Mouse (Mus musculus): Measurements from ENCODE around the gene Pbxip1. TPM values are rescaled to one million over a fixed set of nuclear protein-coding genes. Genes with fewer than 3 reads are reported as not detected.

Gene Pbxip1
- total RNA-seq (2021), result 10 to 100 TPM; 49.2 to 56.9 TPM

DNA sequence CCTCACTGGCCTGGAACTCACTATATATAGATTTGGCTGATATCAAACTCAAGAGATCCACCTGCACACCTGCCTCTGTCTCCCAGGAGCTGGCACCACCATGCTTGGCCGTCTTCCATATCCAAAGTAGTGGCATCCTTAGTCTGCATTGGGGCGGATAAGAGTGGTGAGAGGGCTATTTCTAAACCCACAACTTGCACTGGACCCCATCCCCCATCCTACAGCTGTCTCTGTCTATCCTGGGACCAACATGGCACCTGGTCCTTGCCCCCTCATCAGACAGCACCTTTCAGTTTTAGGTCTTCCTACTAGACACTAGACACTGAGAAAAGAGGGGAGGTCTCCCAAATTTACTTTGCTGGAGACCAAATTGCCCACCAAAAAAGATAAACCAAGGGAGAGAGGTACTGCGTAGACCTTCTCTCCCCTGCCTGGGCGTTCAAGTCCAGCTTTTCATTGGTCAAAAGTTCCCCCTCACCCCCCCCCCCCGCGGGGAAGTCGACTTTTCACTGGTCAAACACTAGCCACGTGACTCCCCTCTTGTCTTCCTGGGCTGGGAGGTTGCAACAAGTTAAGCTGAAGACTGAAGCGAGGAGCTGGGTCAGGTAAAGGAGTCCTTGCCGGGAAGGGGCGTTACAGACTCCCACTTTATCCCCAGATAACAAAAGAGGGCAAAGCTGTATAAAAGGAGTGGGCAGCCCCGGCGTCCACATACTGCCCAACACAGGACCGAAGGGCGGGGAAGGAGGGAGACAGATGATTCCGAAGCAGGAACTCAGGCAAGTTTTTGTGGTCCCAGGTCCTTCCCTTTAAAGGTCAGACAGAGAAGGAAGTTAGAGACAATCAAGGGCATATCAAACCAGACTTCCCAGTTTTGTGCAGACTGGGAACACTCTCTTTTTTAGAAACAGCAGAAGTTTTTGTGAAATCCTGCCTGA, at the start of gene Pbxip1:
TSS of gene Pbxip1 (plus strand) at position 531 of the 938 bp plus-strand sequence.
- intact Hi-C loops (cut with DNase I), result no loop called here
- peak; percentile 47 for DNase-seq (ENCODE audit: low spot score)

DNA sequence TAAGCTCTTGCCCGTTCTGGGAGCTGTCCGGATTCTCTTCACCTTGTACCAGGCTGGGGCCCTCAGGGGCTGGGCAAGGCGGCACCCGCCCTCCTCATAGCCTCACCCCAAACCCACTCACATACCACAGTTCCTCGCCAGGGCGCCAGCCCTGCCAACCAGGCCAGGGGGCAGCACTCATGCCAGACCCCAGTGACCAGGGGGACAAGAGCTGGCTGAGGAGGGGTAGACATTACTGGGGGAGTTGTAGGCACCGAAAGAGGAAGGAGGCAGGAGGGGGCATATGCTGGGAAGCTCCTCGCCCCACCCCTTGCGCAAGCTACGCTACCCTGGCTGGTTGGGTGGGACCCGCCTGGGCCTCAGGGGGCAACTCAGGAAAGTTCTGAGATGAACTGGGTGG, 48.9 kb upstream of the Pbxip1 start:
- no peak for DNase-seq (ENCODE audit: low spot score)
- intact Hi-C loops (cut with DNase I), result no loop called here

DNA sequence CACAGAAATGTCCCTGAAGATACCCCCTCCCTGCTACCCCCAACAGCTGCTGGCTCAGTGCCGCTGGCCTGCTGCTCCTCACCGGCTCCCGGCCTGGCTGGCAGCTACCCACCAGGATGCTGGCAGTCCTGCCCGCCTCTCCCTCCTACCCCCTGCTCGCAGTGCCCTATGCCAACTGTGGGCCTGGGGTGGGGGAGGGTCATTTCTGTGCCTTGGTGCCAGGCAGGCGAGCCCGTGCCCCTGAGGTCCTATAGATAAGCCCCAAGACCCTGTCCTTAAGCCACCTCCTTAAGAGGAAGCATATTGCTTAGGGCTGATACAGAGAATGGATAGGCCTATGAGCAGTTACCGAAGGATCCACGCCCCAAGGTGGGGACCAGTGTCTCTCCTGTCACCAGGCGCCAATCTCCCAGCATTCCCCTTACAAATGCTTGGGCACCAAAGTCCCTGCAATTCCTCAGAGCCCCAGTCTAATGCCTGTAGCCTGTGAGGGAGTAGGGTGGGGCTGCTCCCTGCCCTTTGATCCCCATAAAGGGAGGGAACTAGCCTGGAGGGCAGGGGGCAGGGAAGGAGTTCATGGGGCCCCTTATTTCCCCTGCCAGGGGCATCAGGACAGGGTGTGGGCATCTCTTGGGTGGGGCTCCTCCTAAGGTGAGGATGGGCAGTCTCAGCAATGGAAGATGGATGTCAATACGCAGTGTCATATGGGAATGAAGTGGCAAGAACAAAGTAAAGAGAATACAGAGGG, 48.2 kb upstream of the Pbxip1 start:
- intact Hi-C loops (cut with DNase I), result no loop called here
- no peak for DNase-seq (ENCODE audit: low spot score)

DNA sequence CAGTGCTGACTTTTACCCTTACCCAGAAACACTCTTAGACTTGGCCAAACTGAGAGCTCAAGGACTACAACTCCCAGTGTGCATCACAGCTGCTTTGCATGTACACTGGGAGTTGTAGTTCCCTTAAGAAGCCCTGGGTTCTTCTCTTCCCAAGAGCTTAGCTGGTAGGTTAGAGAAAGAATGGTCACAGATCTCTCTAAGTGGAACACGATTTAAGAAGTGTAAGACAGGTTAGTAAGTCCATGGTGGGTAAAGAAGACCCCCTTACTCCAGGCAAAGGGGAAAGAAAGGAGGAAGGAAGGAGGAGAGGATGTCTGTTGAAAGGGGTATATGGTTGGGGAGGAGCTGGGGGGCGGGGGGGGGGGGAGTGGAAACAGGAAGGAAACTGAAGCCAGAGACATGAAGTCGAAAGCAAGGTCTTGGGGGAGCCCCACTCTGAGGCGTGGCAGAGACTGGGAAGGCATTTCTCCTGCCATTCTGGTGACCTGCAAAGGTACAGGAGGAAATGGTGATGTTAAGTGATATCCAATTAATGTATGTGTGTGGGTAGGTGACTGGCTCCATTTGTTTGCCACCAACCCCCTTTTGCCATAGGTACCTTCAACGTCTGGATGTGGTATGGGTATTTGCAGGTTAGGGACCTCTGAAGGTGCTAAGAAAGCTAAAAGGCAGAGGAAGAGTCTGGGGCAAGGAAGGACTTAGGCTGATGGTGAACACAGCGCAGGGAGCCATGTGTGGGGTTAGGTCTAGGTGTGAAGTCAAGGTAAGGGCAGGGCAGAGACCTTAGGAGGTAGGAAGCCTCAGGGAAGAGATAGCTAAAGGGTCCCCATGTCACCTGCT, 47.4 kb upstream of the Pbxip1 start:
- no peak for DNase-seq (ENCODE audit: low spot score)
- intact Hi-C loops (cut with DNase I), result no loop called here

DNA sequence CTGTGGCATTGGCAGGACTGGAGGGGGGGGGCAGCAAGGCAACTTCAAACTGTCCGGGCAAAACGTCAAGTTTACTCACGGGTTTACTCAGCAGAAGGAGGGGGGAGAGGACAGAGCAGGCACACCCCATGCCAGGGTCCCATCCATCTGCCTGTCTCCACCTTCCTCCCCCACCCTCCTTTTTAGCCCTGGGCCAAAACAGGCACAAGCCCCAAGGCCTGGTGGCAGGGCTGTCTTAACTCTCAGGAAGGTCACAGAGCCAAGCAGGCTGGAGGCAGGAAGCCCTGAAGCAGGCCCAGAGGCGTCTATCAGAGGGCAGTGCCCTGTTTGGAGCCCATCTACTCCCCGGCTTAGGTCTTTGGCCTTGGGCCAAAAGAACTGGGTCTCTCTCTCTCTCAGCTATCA, 46.4 kb upstream of the Pbxip1 start:
- no peak for DNase-seq (ENCODE audit: low spot score)
- intact Hi-C loops (cut with DNase I), result no loop called here

DNA sequence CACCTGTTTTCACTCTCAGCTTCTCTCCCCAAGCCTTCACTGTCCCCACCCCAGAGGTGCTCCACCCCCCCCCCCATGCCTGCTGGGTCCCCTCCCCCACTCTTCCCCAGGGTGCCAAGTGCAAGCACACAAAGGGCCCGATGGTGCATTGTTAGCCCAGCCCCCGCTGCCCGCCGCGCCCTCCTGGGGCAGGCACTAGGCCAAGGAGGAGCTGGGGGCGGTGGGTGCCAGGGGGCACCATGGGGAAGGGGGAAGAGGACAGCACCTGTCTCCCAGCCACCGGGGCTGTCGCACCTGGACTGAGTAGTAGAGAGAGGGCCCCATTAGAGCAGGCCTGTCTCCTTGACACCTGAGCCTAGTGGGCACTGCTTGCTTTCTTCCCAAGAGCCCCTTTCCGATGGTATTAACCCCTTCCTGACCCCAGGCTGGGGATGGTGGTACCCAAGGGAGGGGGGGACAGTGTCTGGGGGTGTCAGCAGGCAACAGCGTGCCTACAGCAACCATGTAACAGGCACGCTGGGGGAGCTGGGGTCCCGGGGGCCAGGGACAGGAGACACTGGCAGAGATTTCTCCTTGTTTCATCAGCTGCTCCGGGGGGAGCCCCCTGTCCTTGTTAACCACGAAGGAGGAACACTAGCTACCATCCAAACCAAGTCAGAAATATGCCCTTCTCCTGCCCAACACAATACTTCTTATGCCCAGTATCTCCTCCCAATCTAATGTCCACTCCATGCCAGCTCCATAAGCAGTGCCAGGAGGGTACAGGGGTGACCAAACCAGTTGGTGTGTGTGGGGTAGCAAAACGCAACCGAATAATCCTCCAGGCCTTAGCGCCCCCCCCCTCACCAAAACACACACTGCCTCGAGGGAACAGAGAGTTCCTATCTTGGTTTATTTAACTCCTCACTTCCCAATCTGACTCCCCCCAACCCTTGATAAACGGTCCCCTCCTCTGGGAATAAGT, 45.5 kb upstream of the Pbxip1 start:
- DNase-seq (ENCODE audit: low spot score), result no peak
- intact Hi-C loops (cut with DNase I), result no loop called here

DNA sequence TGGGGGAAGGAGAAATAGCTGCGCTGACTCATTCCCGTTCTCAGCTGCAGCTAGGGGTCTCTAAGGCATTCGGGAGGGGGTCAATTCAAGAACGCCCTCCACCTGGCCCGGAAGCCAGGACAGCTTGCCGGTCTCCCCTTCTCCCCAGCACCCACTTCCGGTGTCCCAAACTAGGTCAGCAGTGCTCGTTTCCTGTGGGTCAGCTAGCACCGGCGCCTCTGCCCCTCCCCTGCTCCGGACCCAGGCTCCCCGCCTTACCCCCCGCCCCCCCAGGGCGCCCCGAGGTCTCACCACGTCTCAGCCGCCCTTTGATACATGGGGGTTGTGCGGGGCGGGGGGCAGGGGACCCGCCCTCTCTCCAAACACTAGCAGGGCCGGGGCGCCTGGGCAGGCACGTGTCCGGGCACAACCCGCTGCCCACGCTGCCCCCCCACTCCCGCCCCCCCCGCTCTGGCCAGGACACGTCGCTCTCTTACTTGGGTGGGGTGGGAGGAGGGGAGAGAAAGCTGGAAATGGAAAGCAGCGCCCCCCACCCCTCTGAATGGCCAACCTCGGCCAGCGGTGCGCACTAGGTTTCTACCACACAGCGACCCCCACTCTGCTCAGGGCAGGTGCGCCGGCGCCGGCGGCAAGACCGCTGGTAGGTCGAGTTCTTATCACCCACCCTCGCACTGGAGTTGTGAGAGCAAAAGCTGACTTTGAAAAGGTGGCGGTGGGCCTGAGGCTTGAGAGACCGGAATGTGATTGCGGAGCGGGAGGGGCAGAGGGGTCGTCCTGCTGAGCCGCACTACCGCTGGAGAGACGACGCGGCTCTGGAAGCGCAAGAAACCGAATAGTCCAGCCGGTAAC, 44.6 kb upstream of the Pbxip1 start:
- intact Hi-C loops (cut with DNase I), result no loop called here

DNA sequence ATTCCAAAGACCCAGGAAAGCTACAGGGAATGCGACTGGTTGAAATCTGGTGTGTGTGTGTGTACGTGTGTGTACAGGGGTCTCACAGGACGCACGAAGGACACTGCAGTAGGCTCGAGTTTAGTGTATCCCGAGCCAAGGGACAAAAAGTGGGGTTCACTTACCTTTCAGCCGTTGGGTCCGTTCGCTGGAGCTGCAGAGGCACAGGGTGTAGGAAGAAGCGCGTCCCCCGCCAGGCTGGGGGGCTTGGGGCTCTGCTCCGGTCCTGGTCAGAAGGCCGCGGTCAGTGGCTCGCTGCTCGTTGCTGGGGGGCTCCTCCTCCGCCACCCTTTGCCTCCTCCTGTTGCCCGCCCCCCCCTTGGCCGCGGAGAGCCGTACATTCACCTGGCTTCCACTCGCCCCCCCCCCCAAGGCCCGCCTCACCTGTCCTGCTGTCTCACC, 43.6 kb upstream of the Pbxip1 start:
- intact Hi-C loops (cut with DNase I), result no loop called here
- DNase-seq (ENCODE audit: low spot score), result no peak

More for the DNA sequence above, 44.6 kb upstream of the Pbxip1 start:
- DNase-seq (ENCODE audit: low spot score), result peak; percentile 60

DNA sequence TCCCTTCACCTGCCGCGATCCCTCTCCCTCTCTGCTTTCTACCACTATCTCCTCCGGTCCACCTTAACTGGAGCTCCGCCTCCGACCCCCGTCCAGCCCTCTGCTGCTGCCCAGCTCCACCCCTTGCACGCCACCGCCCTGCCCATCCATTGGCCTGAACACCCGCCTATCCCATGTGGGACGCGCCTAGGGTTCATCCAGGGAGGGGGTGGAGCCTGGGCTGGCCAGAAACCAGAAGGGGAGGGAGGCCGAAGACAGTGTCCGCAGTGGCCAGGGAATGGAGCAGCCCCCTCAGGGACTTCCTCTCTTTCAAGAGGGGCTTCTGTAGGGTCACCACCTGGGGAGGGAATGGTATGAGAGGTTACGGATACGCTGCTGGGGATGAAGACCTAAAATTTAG, 42.9 kb upstream of the Pbxip1 start:
- DNase-seq (ENCODE audit: low spot score), result peak; percentile 99
- intact Hi-C loops (cut with DNase I), result no loop called here

DNA sequence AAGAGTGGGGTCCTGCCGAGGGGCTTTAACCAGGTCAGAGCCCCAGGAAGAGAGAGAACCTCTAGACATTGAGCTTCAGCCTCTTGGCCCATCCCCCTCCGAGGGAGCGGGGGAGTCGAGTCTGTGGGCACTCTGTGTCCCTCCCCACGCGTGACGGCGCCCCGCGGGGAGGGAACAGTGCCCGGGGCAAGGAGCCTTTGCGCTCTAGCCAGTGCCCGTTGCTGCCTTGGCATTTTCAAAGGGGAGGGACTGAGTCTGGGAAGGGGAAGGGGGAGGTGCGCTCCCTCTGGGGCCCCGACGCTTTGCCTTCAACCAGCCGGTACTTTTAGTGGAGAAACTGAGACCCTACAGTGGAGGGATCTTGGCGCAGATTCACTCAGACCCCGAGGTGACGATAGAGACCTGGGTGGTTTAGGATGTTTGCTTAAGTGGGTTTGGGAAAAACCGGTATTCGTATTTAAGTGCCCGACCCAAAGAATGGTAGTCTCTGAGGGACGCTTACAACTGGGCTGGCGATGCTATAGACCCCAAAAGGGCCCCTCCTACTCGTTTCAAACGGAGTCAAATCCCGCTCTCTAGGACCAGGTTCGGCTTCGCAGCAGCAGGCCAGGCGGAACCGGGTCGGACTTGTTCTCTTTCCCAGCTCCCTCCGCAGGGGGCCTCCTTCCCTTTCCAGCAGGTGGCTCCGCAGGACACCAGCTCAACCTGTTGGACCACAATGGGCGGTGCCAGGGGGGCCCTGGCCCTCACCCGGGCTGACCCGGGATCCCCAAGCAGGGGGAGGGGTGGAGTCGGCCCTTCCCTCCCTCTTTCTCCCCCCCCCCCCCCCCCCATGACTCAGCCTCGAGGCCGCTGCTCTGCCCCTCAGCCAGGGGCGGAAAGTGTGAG, 42.3 kb upstream of the Pbxip1 start, which contains the start of gene Zbtb7b:
TSS of gene Zbtb7b (minus strand) at position 771 of the 888 bp plus-strand sequence.
- DNase-seq (ENCODE audit: low spot score), result peak; percentile 78
- intact Hi-C loops (cut with DNase I), result no loop called here

DNA sequence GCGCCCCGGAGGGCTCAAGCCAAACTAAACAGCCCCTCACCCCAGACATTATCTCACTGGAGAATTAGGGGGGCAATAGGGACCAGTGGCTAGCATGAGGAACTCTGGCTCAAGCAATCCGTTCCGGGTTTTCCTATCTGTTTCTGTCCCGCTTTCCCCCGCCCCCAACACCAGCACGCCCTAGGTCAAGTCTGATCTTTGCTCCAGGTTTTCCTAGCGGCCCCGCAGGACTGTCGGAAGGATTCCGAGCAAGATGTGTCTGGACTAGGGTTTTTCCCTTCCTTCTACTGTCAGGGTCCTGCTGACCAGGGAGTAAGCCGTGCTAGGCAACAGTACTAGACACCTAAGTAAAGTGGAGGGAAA, 41.6 kb upstream of the Pbxip1 start:
- DNase-seq (ENCODE audit: low spot score), result no peak
- intact Hi-C loops (cut with DNase I), result no loop called here

DNA sequence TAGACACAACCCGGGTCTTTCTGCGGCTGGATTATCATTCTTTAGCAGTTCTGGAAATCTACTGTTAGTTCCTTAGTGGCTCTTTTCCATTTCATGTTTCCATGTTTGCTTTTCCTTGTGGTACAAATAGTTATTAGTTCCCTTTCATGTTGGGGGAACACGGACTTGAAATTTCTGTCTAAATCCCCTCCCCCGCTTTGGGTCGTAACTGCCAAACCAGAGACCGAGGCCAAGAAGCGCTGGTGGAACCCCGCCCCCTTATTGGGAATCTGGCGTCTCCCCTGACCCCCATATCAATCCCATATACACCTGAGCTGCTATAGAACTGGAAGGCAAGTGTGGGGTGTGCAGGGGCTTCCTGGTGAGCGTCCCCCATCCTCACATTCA, 41.1 kb upstream of the Pbxip1 start:
- intact Hi-C loops (cut with DNase I), result no loop called here
- no peak for DNase-seq (ENCODE audit: low spot score)

DNA sequence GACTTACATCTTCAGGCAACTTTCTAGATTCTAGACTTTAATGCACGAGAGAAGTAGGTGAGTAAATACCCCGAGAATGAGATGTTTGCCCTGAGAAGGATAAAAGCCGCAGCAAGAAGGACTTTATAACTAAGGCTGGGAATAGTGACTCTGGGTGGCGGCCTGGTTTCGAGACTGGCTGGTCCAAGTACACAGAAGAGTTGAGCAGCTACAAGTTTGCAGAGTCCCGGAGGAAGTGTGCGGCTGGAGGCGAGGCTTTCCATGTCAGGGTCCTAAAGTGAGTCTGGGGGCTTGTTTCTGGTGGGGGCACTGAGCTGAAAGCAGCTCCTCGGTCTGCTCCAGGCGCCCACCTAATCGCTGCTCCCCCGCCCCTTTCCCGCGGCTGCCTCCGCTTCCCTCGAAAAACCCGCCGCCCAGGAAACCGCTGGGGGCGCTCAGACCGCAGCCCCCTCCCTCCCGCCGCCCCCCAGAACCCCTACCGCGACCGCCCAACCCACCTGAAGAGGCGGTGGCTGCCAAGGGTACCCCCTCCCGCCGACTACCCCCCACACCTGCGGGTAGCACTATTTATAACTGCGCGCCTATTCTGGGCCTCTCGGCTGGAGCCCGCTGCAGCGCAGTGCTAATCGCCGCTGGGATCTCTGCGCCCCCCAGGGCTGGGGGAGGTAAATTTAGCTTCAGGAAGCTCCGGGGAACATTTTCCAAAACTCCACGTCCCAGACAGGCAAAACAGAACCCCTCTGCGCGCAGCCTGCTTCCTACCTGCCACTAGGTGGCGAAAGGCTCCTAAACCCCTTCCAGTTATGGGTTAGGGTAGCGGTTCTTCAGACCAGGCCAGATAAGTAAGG, 40.5 kb upstream of the Pbxip1 start:
- intact Hi-C loops (cut with DNase I), result loop anchor here (2.0 kb wide), 3 partner anchors 17 to 85 kb away; no protein-coding TSS in a partner anchor
- peak; percentile 58 for DNase-seq (ENCODE audit: low spot score)

DNA sequence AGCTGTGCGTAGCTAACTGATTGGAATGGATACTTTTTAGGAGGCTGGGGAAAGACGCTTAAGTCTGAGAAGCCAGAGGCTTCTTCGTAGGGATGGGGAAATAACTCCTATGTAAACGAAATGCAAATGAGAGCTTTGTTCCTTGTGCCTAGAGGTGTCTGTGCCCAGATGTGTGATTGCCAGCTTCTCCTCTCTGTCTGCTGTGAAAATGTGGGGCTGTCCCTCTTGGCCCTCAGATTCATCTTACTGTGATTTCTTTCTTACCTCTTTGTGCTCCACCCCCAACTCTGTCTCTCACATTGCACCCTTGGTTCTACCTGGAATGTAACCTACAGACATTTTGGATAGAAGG, 39.9 kb upstream of the Pbxip1 start:
- no peak for DNase-seq (ENCODE audit: low spot score)
- intact Hi-C loops (cut with DNase I), result loop anchor here (2.0 kb wide), 3 partner anchors 16 to 84 kb away; no protein-coding TSS in a partner anchor

DNA sequence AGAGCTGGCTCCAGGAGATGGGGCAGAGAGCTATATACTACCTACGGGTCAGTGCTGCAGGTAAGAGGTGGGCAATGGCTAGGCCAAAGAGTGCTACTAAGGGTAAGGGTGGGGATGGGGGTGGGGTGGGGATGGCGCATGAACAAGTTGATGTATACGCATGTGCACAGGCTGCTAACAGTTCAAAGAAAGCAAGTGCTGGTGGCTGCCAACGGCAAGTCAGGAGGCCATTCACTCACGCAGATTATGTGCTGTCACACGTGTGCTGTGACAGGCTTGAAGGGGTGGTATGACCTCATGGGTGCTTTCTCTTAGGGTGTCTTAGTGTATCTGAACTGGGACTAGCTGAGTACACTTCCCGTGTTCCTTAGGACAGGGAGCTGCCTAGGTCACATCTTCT, 35.2 kb upstream of the Pbxip1 start:
- intact Hi-C loops (cut with DNase I), result no loop called here
- DNase-seq (ENCODE audit: low spot score), result no peak

DNA sequence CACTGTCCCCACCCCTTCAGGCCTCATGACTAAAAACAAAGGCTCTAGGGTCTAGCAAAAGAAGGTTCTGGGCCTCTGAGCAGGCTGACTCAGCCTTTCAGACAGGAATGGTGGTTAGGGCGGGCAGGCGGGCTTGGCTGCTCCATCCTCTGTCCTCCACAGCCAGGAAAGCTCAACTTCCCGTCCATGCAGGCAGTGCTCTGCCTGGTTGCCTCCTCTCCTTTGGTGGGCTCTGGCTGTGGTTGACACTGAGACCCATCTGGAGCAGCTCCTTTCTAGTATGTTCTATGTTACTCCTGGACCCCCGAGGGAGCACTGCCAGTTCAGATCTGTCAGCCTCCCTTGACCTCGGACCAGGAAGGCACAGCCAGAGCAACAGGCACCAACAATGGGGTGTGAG, 33.8 kb upstream of the Pbxip1 start, which contains the start of gene Lenep:
TSS of gene Lenep (minus strand) at position 101 of the 400 bp plus-strand sequence.
- intact Hi-C loops (cut with DNase I), result no loop called here
- no peak for DNase-seq (ENCODE audit: low spot score)

Data from heart, postnatal 25 days (tissue).